Mouse (Mus musculus): ENCODE results near the gene Cdhr2. TPM values are rescaled to one million over a fixed set of nuclear protein-coding genes. Genes with fewer than 3 reads are reported as not detected.

Cdhr2 gene
- total RNA-seq, 4 experiments from 2014 or later = not detected

GRCm38 (mm10) chr13:54783235-54783634, 82.0 kb downstream of the Cdhr2 start:
- DNase-seq (ENCODE audit: low spot score) = no peak

DNA sequence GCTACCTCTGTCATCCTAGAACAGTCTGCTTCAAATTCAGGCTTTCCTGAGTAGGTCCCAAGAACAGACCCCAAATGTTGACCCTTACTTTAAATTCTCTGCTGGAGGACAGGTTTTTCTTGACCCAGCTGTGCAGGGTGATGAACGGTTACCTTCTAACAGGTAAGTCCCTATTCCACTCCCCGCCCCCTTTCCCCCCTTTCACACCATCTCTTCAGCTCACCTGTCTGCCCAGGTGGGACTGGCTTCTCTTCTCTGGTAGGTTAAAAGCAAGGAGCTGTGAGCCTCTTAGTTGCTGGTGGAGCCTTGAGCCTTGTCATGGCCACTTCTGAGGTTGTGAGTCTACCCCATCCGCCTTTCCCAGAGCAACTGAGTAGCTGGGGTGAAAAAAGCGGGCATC, 82.4 kb downstream of the Cdhr2 start, which contains the start of gene Eif4e1b:
Gene Eif4e1b (plus strand): TSS at position 301 of the 400 bp plus-strand sequence.
- DNase-seq (ENCODE audit: low spot score) = no peak

Other genes starting within 250 kb of the Cdhr2 start
- 10 to 100 TPM; 20.5 to 23.3 (median 21.1) TPM for gene Thoc3, start 232.6 kb upstream of the Cdhr2 start, total RNA-seq (2022)
- gene Simc1, start 197.7 kb upstream of the Cdhr2 start, total RNA-seq (2022) = 1 to 10 TPM; 1.8 to 3.1 (median 2.4) TPM
- 100 to 1,000 TPM in 1 of 4 experiments, 10 to 100 TPM in 3; 93.5 to 102 (median 96.6) TPM for gene 4833439L19Rik, start 136.0 kb upstream of the Cdhr2 start, total RNA-seq (2022)
- 1 to 10 TPM; 4.1 to 6.6 (median 5.0) TPM for gene Arl10, start 126.4 kb upstream of the Cdhr2 start, total RNA-seq (2022)
- gene Nop16, start 111.4 kb upstream of the Cdhr2 start, total RNA-seq (2022) = 10 to 100 TPM; 14.5 to 18.3 (median 16.0) TPM
- gene Higd2a, start 111.3 kb upstream of the Cdhr2 start, total RNA-seq (2022) = 100 to 1,000 TPM; 178 to 218 (median 190) TPM
- 100 to 1,000 TPM in 1 of 4 experiments, 10 to 100 TPM in 3; 86.1 to 103 (median 94.1) TPM for gene Cltb, start 90.1 kb upstream of the Cdhr2 start, total RNA-seq (2022)
- 10 to 100 TPM; 15.8 to 24.3 (median 21.3) TPM for gene Faf2, start 79.7 kb upstream of the Cdhr2 start, total RNA-seq (2022)
- gene Rnf44, start 7.6 kb upstream of the Cdhr2 start, total RNA-seq (2022) = 10 to 100 TPM; 46.2 to 53.4 (median 47.6) TPM
- gene Gprin1, start 48.4 kb downstream of the Cdhr2 start, total RNA-seq (2022) = under 1 TPM in 1 of 4 experiments, not detected in 3; 0.16 TPM
- gene Sncb, start 65.1 kb downstream of the Cdhr2 start, total RNA-seq (2022) = under 1 TPM in 1 of 4 experiments, not detected in 3; 0.46 TPM
- not detected for gene Eif4e1b, start 82.5 kb downstream of the Cdhr2 start, total RNA-seq (2022)
- gene Tspan17, start 87.9 kb downstream of the Cdhr2 start, total RNA-seq (2022) = 10 to 100 TPM; 14.0 to 24.3 (median 18.1) TPM
- 1 to 10 TPM in 2 of 4 experiments, under 1 TPM in 2; 0.80 to 1.7 (median 0.98) TPM for gene Unc5a, start 247.9 kb downstream of the Cdhr2 start, total RNA-seq (2022)